Mouse (Mus musculus) forebrain, postnatal 0 days (tissue): ENCODE measurements at regions not wholly inside any gene's neighbourhood (a gene's known extent, or its start where the extent isn't known, plus 50 kb on each side); places are given as distances from the start of the nearest gene placed in this dataset.

Experiments used
- ATAC-seq: fragments of 200-750 bp; cut with Nextera tagmentation; 2 replicates; pipeline ENCODE4 v1.8.0; 2017; ENCODE audit warnings: mild to moderate bottlenecking, moderate library complexity
- DNase-seq: peaks from one replicate; pipeline ENCODE4 v3.0.0-alpha.2; 2015
- H3K27ac ChIP-seq: fragments of 300-500 bp; sonication (generic); 2 replicates; pipeline ENCODE4 v1.5.1; 2014; ENCODE audit warnings: low read depth, mild to moderate bottlenecking, antibody characterized with exemption, low read length, moderate library complexity, mixed read lengths
- H3K27me3 ChIP-seq: fragments of 300-500 bp; sonication (generic); 2 replicates; pipeline ENCODE4 v1.6.1; 2014; ENCODE audit warnings: mild to moderate bottlenecking, low read length, mixed read lengths; ENCODE audit not compliant: insufficient read depth
- H3K36me3 ChIP-seq: fragments of 300-500 bp; sonication (generic); 2 replicates; pipeline ENCODE4 v1.6.1; 2014; ENCODE audit warnings: mild to moderate bottlenecking, moderate library complexity; ENCODE audit not compliant: insufficient read depth
- H3K4me1 ChIP-seq: fragments of 300-500 bp; sonication (generic); 2 replicates; pipeline ENCODE4 v1.6.1; 2014; ENCODE audit warnings: antibody characterized with exemption; ENCODE audit not compliant: insufficient read depth
- H3K4me2 ChIP-seq: fragments of 300-500 bp; sonication (generic); 2 replicates; pipeline ENCODE4 v1.6.1; 2014; ENCODE audit warnings: low read depth, mild to moderate bottlenecking, moderate library complexity
- H3K4me3 ChIP-seq: fragments of 300-500 bp; sonication (generic); 2 replicates; pipeline ENCODE4 v1.5.1; 2014; ENCODE audit warnings: low read depth, low read length, mixed read lengths
- H3K9ac ChIP-seq: fragments of 300-500 bp; sonication (generic); 2 replicates; pipeline ENCODE4 v1.6.1; 2014; ENCODE audit warnings: mild to moderate bottlenecking
- H3K9me3 ChIP-seq: fragments of 300-500 bp; sonication (generic); 2 replicates; pipeline ENCODE4 v1.6.1; 2016; ENCODE audit warnings: low read length
- CTCF ChIP-seq: sonication (generic); IDR thresholded peaks from 2 replicates; pipeline ENCODE4 v1.5.1; 2016; ENCODE audit warnings: antibody characterized with exemption, control low read depth, low read depth
- WGBS: fragments of 180-500 bp; shearing (Covaris S2); extraction: QIAGEN DNeasy Blood & Tissue Kit; methylation state at CpG from one replicate; pipeline ENCODE4 v1.1.7; 2014; 5-methylcytosine and 5-hydroxymethylcytosine counted together

- Histone ChIP-seq H3K4me2 (no peak overlapping the region), H3K9ac (no peak overlapping the region), H3K4me3 (no peak overlapping the region), H3K27me3 (no peaks in the 10 kb centered on the region), H3K27ac (no peak overlapping the region), H3K9me3 (no peaks in the 10 kb centered on the region), H3K4me1 (no peaks in the 10 kb centered on the region), H3K36me3 (no peaks in the 10 kb centered on the region)
- no peak for TF ChIP-seq CTCF
- DNase-seq (no peak), ATAC-seq (no peak)
- 80% methylated on average over 2 of the region's 2 CpGs for WGBS
Observed at GRCm38 (mm10) chr12:59341586-59341985, 122.1 kb upstream of the Fbxo33 start.

- H3K9me3 ChIP-seq: no peaks in the 10 kb centered on the region
- no peaks in the 10 kb centered on the region for H3K36me3 ChIP-seq
- 9% methylated on average over 2 of the region's 2 CpGs for WGBS
- no peak overlapping the region for H3K27ac ChIP-seq
- no peak for TF ChIP-seq CTCF
- no peak overlapping the region for H3K4me2 ChIP-seq
- H3K9ac ChIP-seq: no peak overlapping the region
- peak; percentile 54 for ATAC-seq
- peak; percentile 41 for DNase-seq
- H3K4me3 ChIP-seq: no peak overlapping the region
- no peaks in the 10 kb centered on the region for H3K27me3 ChIP-seq
- H3K4me1 ChIP-seq: no peaks in the 10 kb centered on the region
Observed at GRCm38 (mm10) chr12:59330753-59331152, 111.2 kb upstream of the Fbxo33 start.

GRCm38 (mm10) chr12:59312703-59313102, 93.2 kb upstream of the Fbxo33 start:
- Histone ChIP-seq H3K9ac (no peak overlapping the region), H3K4me2 (no peak overlapping the region), H3K9me3 (no peaks in the 10 kb centered on the region), H3K27me3 (no peaks in the 10 kb centered on the region), H3K4me1 (no peaks in the 10 kb centered on the region), H3K4me3 (no peak overlapping the region), H3K36me3 (no peaks in the 10 kb centered on the region), H3K27ac (no peak overlapping the region)
- TF ChIP-seq CTCF: no peak
- WGBS: 76% methylated on average over 1 of the region's 1 CpGs
- DNase-seq (no peak), ATAC-seq (no peak)

DNA sequence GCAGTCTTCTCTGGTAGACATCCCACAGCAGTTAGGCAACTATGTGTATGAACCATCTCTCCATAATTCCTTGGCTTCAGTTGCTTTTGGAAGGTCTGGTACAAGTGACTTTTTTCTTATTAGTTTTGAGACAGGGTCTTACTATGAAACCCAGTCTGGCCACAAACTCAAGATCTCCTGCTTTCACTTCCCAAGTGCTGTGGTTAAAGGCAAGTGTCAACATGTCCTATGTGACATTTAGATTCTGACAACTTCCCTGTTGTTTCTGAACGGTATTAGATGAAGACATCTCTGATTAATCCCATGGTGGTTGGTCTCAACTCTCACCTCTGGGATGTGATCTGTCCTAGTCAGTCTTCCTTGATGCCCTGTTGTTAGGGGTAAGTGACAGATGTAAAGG, 88.4 kb upstream of the Fbxo33 start:
- Histone ChIP-seq H3K4me1 (no peaks in the 10 kb centered on the region), H3K4me2 (no peak overlapping the region), H3K9ac (no peak overlapping the region), H3K36me3 (no peaks in the 10 kb centered on the region), H3K4me3 (no peak overlapping the region), H3K9me3 (no peaks in the 10 kb centered on the region), H3K27me3 (no peaks in the 10 kb centered on the region), H3K27ac (no peak overlapping the region)
- ATAC-seq: no peak
- DNase-seq: no peak
- TF ChIP-seq CTCF: no peak
- WGBS: 71% methylated on average over 1 of the region's 1 CpGs

DNA sequence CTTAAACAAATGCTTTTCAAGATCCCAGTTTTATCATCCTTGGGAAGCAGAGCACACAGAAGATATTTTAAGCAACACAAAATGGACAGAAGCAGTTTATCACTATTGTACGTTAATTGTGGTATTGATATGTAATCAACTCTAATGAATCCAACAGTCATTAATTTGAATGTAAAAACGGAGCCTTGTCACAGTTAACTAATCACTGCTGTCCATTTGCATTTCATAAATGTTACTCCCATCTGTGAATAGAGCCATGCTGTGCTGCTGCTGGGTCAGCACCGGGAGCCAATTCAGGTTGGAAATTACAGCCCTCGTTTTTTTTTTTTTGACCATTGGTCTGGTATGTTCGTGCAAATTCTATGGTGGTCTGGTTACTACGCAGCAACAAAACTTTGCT, 85.0 kb upstream of the Fbxo33 start:
- no peaks in the 10 kb centered on the region for H3K27me3 ChIP-seq
- no peaks in the 10 kb centered on the region for H3K36me3 ChIP-seq
- DNase-seq (no peak), ATAC-seq (no peak)
- H3K9me3 ChIP-seq: no peaks in the 10 kb centered on the region
- TF ChIP-seq CTCF: no peak
- H3K4me3 ChIP-seq: no peak overlapping the region
- H3K9ac ChIP-seq: no peak overlapping the region
- H3K4me1 ChIP-seq: no peaks in the 10 kb centered on the region
- WGBS: 31% methylated on average over 6 of the region's 6 CpGs
- H3K4me2 ChIP-seq: no peak overlapping the region
- no peak overlapping the region for H3K27ac ChIP-seq
